Mouse (Mus musculus) lung, postnatal 0 days (tissue): Measurements from ENCODE around the gene Gm49601.

Experiments used
- CTCF ChIP-seq: IDR thresholded peaks from 2 replicates; pipeline ENCODE4 v1.5.1; 2016; ENCODE audit warnings: antibody characterized with exemption, mild to moderate bottlenecking
- EP300 ChIP-seq: IDR thresholded peaks from 2 replicates; pipeline ENCODE4 v1.6.1; 2016; ENCODE audit warnings: antibody characterized with exemption, mild to moderate bottlenecking, control low read depth

DNA sequence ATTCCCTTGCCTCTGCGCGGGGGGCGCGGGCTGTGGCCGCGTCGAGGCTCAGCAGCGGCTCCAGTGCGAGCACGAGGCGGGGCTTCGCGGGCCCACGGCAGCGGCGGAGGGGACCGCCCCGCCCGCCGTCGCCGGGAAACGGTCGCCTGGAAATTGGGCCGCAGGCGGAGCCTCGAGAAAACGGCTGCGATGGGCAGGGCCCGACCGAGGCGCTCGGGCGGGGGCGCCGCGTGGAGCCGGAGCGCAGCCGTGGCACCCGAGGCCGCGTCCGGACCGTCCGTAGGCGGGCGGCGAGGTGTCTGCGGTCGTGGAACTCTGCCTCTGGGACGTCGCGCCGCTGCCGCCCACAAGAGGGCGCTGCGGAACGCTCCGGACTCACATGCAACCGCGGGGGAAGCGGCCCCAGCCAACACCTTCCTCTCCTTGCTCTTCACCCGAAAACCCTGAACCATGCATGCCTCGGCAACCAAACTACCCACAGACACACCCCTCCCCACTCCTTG, at the start of gene Gm49601:
- TF ChIP-seq CTCF, result peak; percentile 90
- no peak for TF ChIP-seq EP300
